Mouse (Mus musculus) ES-E14 (cell line): ENCODE measurements around the gene Dctpp1. TPM values are rescaled to one million over a fixed set of nuclear protein-coding genes. Genes with fewer than 3 reads are reported as not detected.

ENCODE experiments used
- DNase-seq: peaks from one replicate; pipeline ENCODE4 v3.0.0-alpha.2; 2013; ENCODE audit warnings: low read depth, low spot score
- H3K27ac ChIP-seq: 2 replicates; pipeline ENCODE4 v1.5.1; 2012; ENCODE audit warnings: low read depth, mild to moderate bottlenecking, low read length, moderate library complexity, mixed read lengths; ENCODE audit not compliant: poor library complexity, insufficient read depth, severe bottlenecking
- H3K36me3 ChIP-seq: 2 replicates; pipeline ENCODE4 v1.6.1; 2012; ENCODE audit warnings: mild to moderate bottlenecking, low read length, moderate library complexity, mixed read lengths; ENCODE audit not compliant: control insufficient read depth, poor library complexity, insufficient read depth, severe bottlenecking
- H3K4me1 ChIP-seq, 2 experiments: fragments of 150-350 bp in 1 of 2; sonication (generic) in 1 of 2; 2 replicates each; pipeline ENCODE4 v1.6.1; 2012; ENCODE audit warnings: low read length in 2 of 2, mild to moderate bottlenecking in 1 of 2, mixed read lengths in 1 of 2; ENCODE audit not compliant: control insufficient read depth in 2 of 2, insufficient read depth in 2 of 2, poor library complexity in 1 of 2
- H3K4me3 ChIP-seq, 2 experiments: fragments of 150-350 bp in 1 of 2; sonication (generic) in 1 of 2; 2 replicates each; pipeline ENCODE4 v1.5.1; 2012; ENCODE audit warnings: low read length in 2 of 2, low read depth in 1 of 2, mild to moderate bottlenecking in 1 of 2, mixed read lengths in 1 of 2; ENCODE audit not compliant: insufficient read depth in 1 of 2, poor library complexity in 1 of 2, severe bottlenecking in 1 of 2
- H3K9ac ChIP-seq: 2 replicates; pipeline ENCODE4 v1.6.1; 2012; ENCODE audit warnings: low read depth, mild to moderate bottlenecking, low read length, mixed read lengths; ENCODE audit not compliant: poor library complexity, insufficient read depth, severe bottlenecking
- H3K9me3 ChIP-seq: fragments of 150-350 bp; sonication (generic); 2 replicates; pipeline ENCODE4 v1.6.1; 2012; ENCODE audit warnings: low read depth, mild to moderate bottlenecking, low read length; ENCODE audit not compliant: control insufficient read depth, insufficient read depth
- CHD2 ChIP-seq: IDR thresholded peaks from 2 replicates; pipeline ENCODE4 v1.6.1; 2014; ENCODE audit warnings: mild to moderate bottlenecking, low read depth, low read length, inconsistent platforms
- HCFC1 ChIP-seq: IDR thresholded peaks from 2 replicates; pipeline ENCODE4 v1.6.1; 2012; ENCODE audit warnings: low read length, inconsistent platforms, borderline replicate concordance; ENCODE audit not compliant: insufficient read depth
- MAFK ChIP-seq: IDR thresholded peaks from 2 replicates; pipeline ENCODE4 v1.6.1; 2014; ENCODE audit warnings: mild to moderate bottlenecking, low read depth, low read length, inconsistent platforms; ENCODE audit not compliant: insufficient read depth
- ZC3H11A ChIP-seq: IDR thresholded peaks from 2 replicates; pipeline ENCODE4 v1.6.1; 2012; ENCODE audit warnings: low read depth, mild to moderate bottlenecking, inconsistent platforms, low read length, borderline replicate concordance
- ZNF384 ChIP-seq: IDR thresholded peaks from 2 replicates; pipeline ENCODE4 v1.6.1; 2012; ENCODE audit warnings: low read depth, low read length, inconsistent platforms
- in situ Hi-C, 2 experiments: fragments of 600-800 bp; cut with MboI; formaldehyde crosslinking; loops; one replicate each; pipeline ENCODE4 v1.15.1; 2025; ENCODE audit warnings: low sequenced_read_pairs in 2 of 2, inconsistent platforms in 1 of 2; ENCODE audit not compliant: unreplicated experiment in 2 of 2
- total RNA-seq: library from RNA; depleted of rRNA; stranded (reverse); fragments of 300-350 nt; gene quantifications from 2 replicates; pipeline ENCODE4 v1.2.3, GENCODE M21; 2012

Gene Dctpp1
- total RNA-seq, 1 experiment = 391 TPM

DNA sequence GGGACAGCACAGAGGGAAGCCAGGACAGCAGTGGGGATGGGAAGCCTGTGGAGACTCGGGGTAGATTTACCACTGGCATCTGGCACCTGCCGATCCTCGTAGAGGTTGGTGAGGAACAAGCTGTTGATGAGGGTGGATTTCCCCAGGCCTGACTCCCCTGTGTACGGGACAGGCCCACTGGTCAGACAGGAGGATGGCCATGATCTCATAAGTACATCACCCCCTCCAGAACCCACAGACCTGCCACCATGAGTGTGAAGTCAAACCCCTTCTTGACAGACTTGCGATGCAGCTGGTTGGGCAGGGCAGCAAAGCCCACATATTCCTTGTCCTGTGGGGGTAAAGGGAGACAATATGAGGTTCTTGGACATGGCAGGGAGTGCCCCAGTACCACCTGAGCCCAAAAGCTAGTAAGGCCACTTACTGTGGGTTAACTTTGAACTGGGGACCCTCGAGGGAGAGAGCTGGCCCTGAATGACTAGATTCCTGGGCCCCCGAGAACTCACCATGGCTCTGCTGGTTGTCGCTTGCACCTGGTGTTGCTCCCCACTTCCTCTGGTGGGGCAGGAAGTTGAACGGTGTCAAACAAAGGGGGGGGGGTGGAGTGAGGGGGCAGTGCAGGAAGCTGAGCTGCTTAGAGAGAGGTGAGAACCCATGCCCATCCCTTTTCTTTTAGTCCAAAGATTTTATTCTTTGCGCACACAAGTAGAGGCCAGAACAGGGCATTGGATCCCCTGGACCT, 42.4 kb downstream of the Dctpp1 start:
- Histone ChIP-seq H3K9ac (peak overlapping the region; percentile 67), H3K4me1 (peaks cover 18 to 21% of the 10 kb centered on the region in 2 experiments), H3K27ac (peak overlapping the region; percentile 30), H3K36me3 (peaks cover 18% of the 10 kb centered on the region), H3K9me3 (no peaks in the 10 kb centered on the region), H3K4me3 (peak overlapping the region; percentile 18 to 55)
- TF ChIP-seq ZC3H11A = no peak
- TF ChIP-seq HCFC1 = no peak
- in situ Hi-C loops = no loop called here
- DNase-seq = no peak

DNA sequence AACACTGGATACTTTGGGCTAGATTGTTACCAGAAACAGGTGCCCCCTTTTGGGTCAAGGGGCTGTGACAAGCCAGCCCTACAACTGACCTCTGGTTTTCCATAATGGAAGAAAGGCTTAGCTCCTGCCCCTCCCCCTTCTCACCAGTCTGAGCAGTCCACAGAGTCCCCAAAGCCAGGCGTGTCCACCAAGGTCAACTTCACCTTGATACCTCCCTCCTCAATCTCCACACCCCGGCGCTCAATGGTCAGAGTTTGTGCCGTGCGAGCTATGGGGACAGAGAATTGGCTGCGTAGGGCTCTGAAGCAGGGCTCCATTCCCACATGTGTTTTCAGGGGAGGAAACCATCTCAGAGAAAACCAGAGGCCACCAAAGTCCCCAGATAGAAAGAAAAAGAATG, 43.0 kb downstream of the Dctpp1 start:
- Histone ChIP-seq H3K9me3 (no peaks in the 10 kb centered on the region), H3K4me1 (peaks cover 18 to 20% of the 10 kb centered on the region in 2 experiments), H3K9ac (peak overlapping the region; percentile 67), H3K36me3 (peaks cover 16% of the 10 kb centered on the region), H3K4me3 (peak overlapping the region; percentile 18 to 55), H3K27ac (peak overlapping the region; percentile 30)
- no peak for DNase-seq
- in situ Hi-C loops = no loop called here
- TF ChIP-seq MAFK (no peak), ZNF384 (no peak), ZC3H11A (no peak), CHD2 (no peak), HCFC1 (no peak)

GRCm38 (mm10) chr7:127216307-127216706, 44.2 kb downstream of the Dctpp1 start:
- TF ChIP-seq CHD2 (no peak), MAFK (no peak), ZNF384 (no peak), ZC3H11A (no peak), HCFC1 (no peak)
- Histone ChIP-seq H3K9ac (peak overlapping the region; percentile 62; the same call in 1 of the 2 replicates), H3K4me3 (peak overlapping the region in 1 of 2 experiments; percentile 55; a peak in 2 of 4 replicates), H3K4me1 (peaks cover 20% of the 10 kb centered on the region in 2 experiments), H3K36me3 (peaks cover 16% of the 10 kb centered on the region), H3K27ac (peak overlapping the region; percentile 11; the same call in 1 of the 2 replicates), H3K9me3 (no peaks in the 10 kb centered on the region)
- in situ Hi-C loops = no loop called here
- DNase-seq = no peak

GRCm38 (mm10) chr7:127214981-127215871, 45.3 kb downstream of the Dctpp1 start:
- in situ Hi-C loops = no loop called here
- H3K27ac ChIP-seq = peak overlapping the region; percentile 98

More at GRCm38 (mm10) chr7:127214981-127215871, 45.3 kb downstream of the Dctpp1 start:
- no peaks in the 10 kb centered on the region for H3K9me3 ChIP-seq
- TF ChIP-seq HCFC1 (no peak; the same call in 1 of the 2 replicates), CHD2 (no peak)
- peak overlapping the region; percentile 76 for H3K9ac ChIP-seq
- peaks cover 20 to 29% of the 10 kb centered on the region in 2 experiments for H3K4me1 ChIP-seq
- DNase-seq = peak; percentile 83
- H3K36me3 ChIP-seq = peaks cover 16% of the 10 kb centered on the region
- peak overlapping the region; percentile 55 to 71 for H3K4me3 ChIP-seq
